Mouse (Mus musculus) urinary bladder, adult 2 months (tissue): ENCODE measurements around the gene Adam1b. TPM values are rescaled to one million over a fixed set of nuclear protein-coding genes. Genes with fewer than 3 reads are reported as not detected.

ENCODE experiments used
- polyA plus RNA-seq: library from polyadenylated mRNA; depleted of rRNA; stranded (reverse); fragments of >200 nt; gene quantifications from 2 replicates; pipeline ENCODE4 v1.2.3, GENCODE M21; 2012; rRNA removed

The Adam1b gene
- polyA plus RNA-seq, 1 experiment = not detected

Other genes starting within 250 kb of the Adam1b start
- 106 and 115 TPM in 2 replicates for gene Trafd1, start 117.8 kb downstream of the Adam1b start, polyA plus RNA-seq
- gene Naa25, start 105.5 kb downstream of the Adam1b start, polyA plus RNA-seq = 15.8 and 17.2 TPM in 2 replicates
- gene Tmem116, start 51.5 kb downstream of the Adam1b start, polyA plus RNA-seq = 1.4 and 2.4 TPM in 2 replicates
- 96.2 and 97.4 TPM in 2 replicates for gene Erp29, start 50.9 kb downstream of the Adam1b start, polyA plus RNA-seq
- 9.4 and 12.0 TPM in 2 replicates for gene Adam1a, start 42.0 kb upstream of the Adam1b start, polyA plus RNA-seq
- gene Gm42878, start 42.0 kb upstream of the Adam1b start, polyA plus RNA-seq = 0.34 TPM in 1 of 2 replicates, not detected in the other
- 79.3 and 93.5 TPM in 2 replicates for gene Mapkapk5, start 42.5 kb upstream of the Adam1b start, polyA plus RNA-seq
- 663 and 712 TPM in 2 replicates for gene Aldh2, start 90.4 kb upstream of the Adam1b start, polyA plus RNA-seq
- gene Acad12, start 115.5 kb upstream of the Adam1b start, polyA plus RNA-seq = 10.6 and 12.8 TPM in 2 replicates
- 9.6 and 10.3 TPM in 2 replicates for gene Acad10, start 157.1 kb upstream of the Adam1b start, polyA plus RNA-seq
- 34.7 and 37.1 TPM in 2 replicates for gene Brap, start 157.1 kb upstream of the Adam1b start, polyA plus RNA-seq
- gene Atxn2, start 207.9 kb upstream of the Adam1b start, polyA plus RNA-seq = 60.6 and 85.3 TPM in 2 replicates